Mouse (Mus musculus) midbrain, embryonic 16.5 days (tissue): Measurements from ENCODE around the gene Atp2b1. TPM values are rescaled to one million over a fixed set of nuclear protein-coding genes. Genes with fewer than 3 reads are reported as not detected.

Source experiments
- ATAC-seq: fragments of 200-750 bp; cut with Nextera tagmentation; 2 replicates; pipeline ENCODE4 v1.8.0; 2017; ENCODE audit warnings: moderate TSS enrichment
- H3K27ac ChIP-seq: fragments of 300-500 bp; sonication (generic); 2 replicates; pipeline ENCODE4 v1.5.1; 2014; ENCODE audit warnings: mild to moderate bottlenecking, low read length, mixed read lengths
- H3K27me3 ChIP-seq: fragments of 300-500 bp; sonication (generic); 2 replicates; pipeline ENCODE4 v1.6.1; 2014; ENCODE audit warnings: low read depth, low read length, mixed read lengths; ENCODE audit not compliant: control insufficient read depth, insufficient read depth
- H3K36me3 ChIP-seq: fragments of 300-500 bp; sonication (generic); 2 replicates; pipeline ENCODE4 v1.6.1; 2014; ENCODE audit warnings: mild to moderate bottlenecking, low read length, moderate library complexity, mixed read lengths; ENCODE audit not compliant: control insufficient read depth, insufficient read depth
- H3K4me1 ChIP-seq: fragments of 300-500 bp; sonication (generic); 2 replicates; pipeline ENCODE4 v1.6.1; 2014; ENCODE audit warnings: mild to moderate bottlenecking, low read length, mixed read lengths; ENCODE audit not compliant: control insufficient read depth, insufficient read depth
- H3K4me2 ChIP-seq: fragments of 300-500 bp; sonication (generic); 2 replicates; pipeline ENCODE4 v1.6.1; 2014; ENCODE audit warnings: mild to moderate bottlenecking, low read length, mixed read lengths
- H3K4me3 ChIP-seq: fragments of 300-500 bp; sonication (generic); 2 replicates; pipeline ENCODE4 v1.5.1; 2014; ENCODE audit warnings: low read depth, mild to moderate bottlenecking, low read length, moderate library complexity, mixed read lengths
- H3K9ac ChIP-seq: fragments of 300-500 bp; sonication (generic); 2 replicates; pipeline ENCODE4 v1.6.1; 2014; ENCODE audit warnings: low read depth, low read length, mixed read lengths
- H3K9me3 ChIP-seq: fragments of 300-500 bp; sonication (generic); replicated peaks from 2 replicates; pipeline ENCODE4 v1.6.1; 2014; ENCODE audit warnings: mild to moderate bottlenecking, low read length, mixed read lengths; ENCODE audit not compliant: control insufficient read depth, poor library complexity, severe bottlenecking
- WGBS: fragments of 180-500 bp; shearing (Covaris S2); extraction: QIAGEN DNeasy Blood & Tissue Kit; methylation state at CpG from one replicate; pipeline ENCODE4 v1.1.7; 2014; 5-methylcytosine and 5-hydroxymethylcytosine counted together
- polyA plus RNA-seq: library from polyadenylated mRNA; unstranded; fragments of >200 nt; fragmentation: Nextera tagmentation; extraction: Ambion mirVana; gene quantifications from 2 replicates; pipeline ENCODE4 v1.2.1, GENCODE M21; 2015

Atp2b1 gene
- polyA plus RNA-seq, 1 experiment from 2014 or later = 246 TPM

DNA sequence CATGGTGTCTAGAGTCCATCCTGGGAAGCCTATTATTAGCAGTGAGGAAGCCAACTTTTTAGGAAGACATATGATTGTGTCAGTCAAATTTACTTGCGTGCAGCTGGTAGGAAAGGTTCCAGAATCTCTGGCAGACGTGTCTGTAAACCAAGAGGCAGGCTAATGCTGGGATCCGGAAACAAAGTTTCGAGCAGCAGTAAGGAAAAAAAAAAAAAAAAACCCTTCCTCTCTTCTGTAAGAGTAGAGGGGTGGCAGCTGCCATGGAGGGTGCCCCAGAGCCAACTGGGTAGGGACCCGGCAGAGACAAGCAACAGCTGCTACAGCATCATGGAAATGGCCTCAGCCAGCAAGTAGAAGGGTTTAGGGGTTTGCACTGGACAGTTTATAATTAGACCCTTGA lies 31.6 kb upstream of the Atp2b1 start:
- no peak overlapping the region for H3K4me3 ChIP-seq
- ATAC-seq = no peak
- H3K36me3 ChIP-seq = no peaks in the 10 kb centered on the region
- no peak overlapping the region for H3K27ac ChIP-seq
- H3K4me2 ChIP-seq = no peak overlapping the region
- no peaks in the 10 kb centered on the region for H3K27me3 ChIP-seq
- no peaks in the 10 kb centered on the region for H3K4me1 ChIP-seq
- H3K9me3 ChIP-seq = no peaks in the 10 kb centered on the region
- 91% methylated on average over 5 of the region's 5 CpGs for WGBS
- no peak overlapping the region for H3K9ac ChIP-seq

DNA sequence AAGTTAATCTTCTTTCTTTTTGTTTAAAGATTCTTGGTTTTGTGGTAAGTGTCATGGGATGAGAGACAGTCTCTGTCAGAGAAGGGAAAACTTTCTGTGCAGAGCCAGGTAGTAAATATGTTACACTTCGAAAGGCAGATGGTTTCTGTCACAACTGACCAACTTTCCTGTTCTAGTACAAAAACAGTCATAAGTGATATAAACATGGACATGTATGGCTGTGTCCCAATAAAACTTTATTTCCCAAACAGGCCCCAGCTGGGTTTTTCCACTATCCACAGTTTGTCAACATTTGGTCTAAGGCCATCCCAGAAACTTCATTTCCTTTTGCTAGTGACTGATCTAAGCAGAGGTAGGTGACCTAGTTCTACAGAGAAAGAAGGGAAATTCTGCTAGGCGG lies 29.8 kb upstream of the Atp2b1 start:
- H3K4me2 ChIP-seq = no peak overlapping the region
- H3K27ac ChIP-seq = no peak overlapping the region
- no peak for ATAC-seq
- H3K9me3 ChIP-seq = no peaks in the 10 kb centered on the region
- no peak overlapping the region for H3K9ac ChIP-seq
- no peak overlapping the region for H3K4me3 ChIP-seq
- 92% methylated on average over 2 of the region's 2 CpGs for WGBS
- H3K27me3 ChIP-seq = no peaks in the 10 kb centered on the region
- H3K36me3 ChIP-seq = no peaks in the 10 kb centered on the region
- no peaks in the 10 kb centered on the region for H3K4me1 ChIP-seq

DNA sequence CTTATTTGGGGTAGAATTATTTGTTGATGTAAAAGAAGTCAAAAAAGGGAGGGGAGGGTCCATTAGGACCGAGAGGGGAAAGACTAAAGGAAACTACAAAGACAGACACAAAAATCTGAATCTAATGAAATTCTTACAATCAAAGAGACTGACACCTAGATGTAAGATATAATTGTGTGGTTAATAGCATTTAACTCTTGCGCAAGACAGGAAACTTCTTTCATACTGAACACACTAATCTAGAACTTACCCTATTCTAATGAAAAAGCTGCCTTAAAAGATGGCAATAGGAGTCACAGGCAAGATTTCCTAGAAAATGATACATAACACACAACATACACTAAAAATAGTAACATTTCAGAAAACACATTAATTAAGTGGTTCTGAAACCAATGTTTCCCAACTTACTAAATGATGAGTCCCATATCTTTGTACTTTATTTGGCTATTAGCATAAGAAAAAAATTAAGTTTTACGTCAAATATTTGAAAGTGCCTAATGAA lies 27.4 kb upstream of the Atp2b1 start:
- Histone ChIP-seq H3K36me3 (no peaks in the 10 kb centered on the region), H3K4me2 (no peak overlapping the region)
- 96% methylated on average over 3 of the region's 3 CpGs for WGBS

DNA sequence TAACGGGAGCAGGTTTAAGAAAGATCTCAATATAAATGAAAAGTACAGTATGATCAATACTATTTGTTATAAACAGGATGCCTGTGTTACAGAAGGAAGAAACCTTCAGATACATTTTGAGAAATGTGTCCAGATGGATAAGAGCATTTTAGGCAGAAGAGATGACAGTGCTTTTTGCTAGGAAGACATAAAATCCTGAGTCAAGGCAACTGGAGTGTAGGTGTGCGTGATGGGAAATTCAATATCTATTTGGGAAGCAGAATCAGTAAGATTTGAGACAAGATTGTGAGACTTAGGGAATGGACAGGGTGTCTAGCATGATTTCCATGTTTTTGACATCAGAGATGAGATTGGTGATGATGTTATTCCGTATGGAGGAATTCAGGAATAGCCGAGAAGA lies 22.8 kb upstream of the Atp2b1 start:
- Histone ChIP-seq H3K27me3 (no peaks in the 10 kb centered on the region), H3K9me3 (no peaks in the 10 kb centered on the region), H3K4me3 (no peak overlapping the region), H3K4me1 (no peaks in the 10 kb centered on the region), H3K27ac (no peak overlapping the region), H3K4me2 (no peak overlapping the region), H3K9ac (no peak overlapping the region), H3K36me3 (no peaks in the 10 kb centered on the region)
- WGBS = 93% methylated on average over 4 of the region's 4 CpGs
- ATAC-seq = no peak

More for the DNA sequence above, 27.4 kb upstream of the Atp2b1 start:
- no peak for ATAC-seq
- Histone ChIP-seq H3K27ac (no peak overlapping the region), H3K4me3 (no peak overlapping the region), H3K4me1 (no peaks in the 10 kb centered on the region), H3K27me3 (no peaks in the 10 kb centered on the region), H3K9me3 (no peaks in the 10 kb centered on the region), H3K9ac (no peak overlapping the region)

DNA sequence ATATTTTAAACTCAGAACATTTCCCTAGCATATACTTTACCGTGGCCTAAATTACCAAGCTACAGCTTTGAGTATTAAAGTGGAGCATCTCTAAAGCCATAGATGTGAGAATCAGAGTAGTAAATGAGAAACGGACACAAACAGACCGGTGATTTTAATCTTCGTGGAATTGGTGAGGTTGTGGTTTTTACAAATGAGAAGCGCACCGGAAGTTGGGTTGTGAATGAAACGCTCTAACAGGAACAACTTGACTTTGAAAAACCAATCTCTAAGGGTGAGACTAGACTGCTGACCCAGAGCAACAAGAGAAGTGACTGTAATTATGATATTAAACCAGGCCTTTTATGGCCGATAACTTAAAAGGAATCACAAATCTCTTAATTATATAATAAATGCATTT lies 16.7 kb upstream of the Atp2b1 start:
- Histone ChIP-seq H3K9me3 (no peaks in the 10 kb centered on the region), H3K36me3 (no peaks in the 10 kb centered on the region), H3K4me3 (no peak overlapping the region), H3K4me1 (no peaks in the 10 kb centered on the region), H3K9ac (no peak overlapping the region), H3K27me3 (no peaks in the 10 kb centered on the region), H3K4me2 (no peak overlapping the region), H3K27ac (no peak overlapping the region)
- no peak for ATAC-seq
- 93% methylated on average over 8 of the region's 8 CpGs for WGBS

DNA sequence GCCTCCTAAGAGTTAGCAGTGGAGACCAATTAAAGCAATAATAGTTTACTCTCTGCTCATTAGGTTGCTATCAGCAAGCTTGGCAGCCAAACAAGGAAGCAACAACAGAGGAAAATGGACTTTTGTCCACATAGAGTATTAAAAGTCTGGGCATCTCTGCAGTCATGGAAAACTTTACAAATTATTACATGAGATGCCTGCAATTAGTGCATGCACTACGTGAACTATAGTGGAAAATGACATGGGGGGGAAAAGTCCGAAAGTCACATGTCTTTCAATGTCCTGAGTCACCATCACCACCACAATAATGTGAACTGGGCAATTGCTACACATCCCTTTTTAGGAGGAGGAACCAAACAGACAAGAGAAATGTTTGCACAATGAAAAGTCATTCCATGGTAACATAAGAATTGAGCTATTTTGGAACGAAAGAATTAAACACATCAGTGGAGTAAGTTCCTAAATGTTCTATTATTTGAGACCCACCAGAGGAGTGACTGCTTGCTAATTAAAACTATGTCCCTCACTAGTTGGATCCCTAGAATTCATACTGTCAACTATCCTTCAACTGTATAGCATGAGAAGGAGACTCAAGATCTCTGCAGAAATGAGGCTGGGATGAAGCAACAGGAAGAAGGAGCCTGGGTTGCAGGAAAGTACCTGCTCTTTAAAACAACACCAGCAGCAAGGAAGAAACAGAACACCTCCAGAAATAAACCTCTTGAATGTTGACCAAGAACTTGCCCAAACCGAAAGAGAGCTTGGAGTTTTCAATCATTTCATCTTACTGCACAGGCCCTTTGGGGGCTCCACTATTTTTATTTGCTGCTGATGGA lies 16.1 kb upstream of the Atp2b1 start:
- no peak overlapping the region for H3K27ac ChIP-seq
- H3K9me3 ChIP-seq = no peaks in the 10 kb centered on the region
- no peak overlapping the region for H3K9ac ChIP-seq
- H3K4me2 ChIP-seq = no peak overlapping the region
- WGBS = 88% methylated on average over 4 of the region's 4 CpGs
- ATAC-seq = no peak
- no peaks in the 10 kb centered on the region for H3K36me3 ChIP-seq
- H3K27me3 ChIP-seq = no peaks in the 10 kb centered on the region
- no peaks in the 10 kb centered on the region for H3K4me1 ChIP-seq
- no peak overlapping the region for H3K4me3 ChIP-seq

DNA sequence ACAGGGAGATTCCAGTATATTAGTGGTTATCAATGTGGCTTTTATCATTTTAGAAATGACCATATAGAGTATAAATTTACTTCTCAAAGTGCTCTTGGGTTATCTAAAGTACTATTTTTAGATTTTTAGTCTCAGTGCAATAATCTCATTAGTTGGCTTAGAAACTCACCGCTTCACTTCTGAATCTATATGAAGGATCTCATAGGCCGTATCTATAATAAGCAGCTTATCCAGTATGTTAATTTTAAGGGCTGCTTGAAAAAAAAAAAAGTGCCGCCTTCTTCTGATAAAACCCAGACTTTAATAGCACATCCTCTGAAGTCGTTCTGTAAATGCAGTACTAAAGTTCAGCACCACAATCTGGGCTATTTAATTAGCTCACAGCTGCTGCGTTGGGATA lies 12.7 kb upstream of the Atp2b1 start:
- 70% methylated on average over 5 of the region's 5 CpGs for WGBS
- Histone ChIP-seq H3K9me3 (no peaks in the 10 kb centered on the region), H3K4me1 (no peaks in the 10 kb centered on the region)

DNA sequence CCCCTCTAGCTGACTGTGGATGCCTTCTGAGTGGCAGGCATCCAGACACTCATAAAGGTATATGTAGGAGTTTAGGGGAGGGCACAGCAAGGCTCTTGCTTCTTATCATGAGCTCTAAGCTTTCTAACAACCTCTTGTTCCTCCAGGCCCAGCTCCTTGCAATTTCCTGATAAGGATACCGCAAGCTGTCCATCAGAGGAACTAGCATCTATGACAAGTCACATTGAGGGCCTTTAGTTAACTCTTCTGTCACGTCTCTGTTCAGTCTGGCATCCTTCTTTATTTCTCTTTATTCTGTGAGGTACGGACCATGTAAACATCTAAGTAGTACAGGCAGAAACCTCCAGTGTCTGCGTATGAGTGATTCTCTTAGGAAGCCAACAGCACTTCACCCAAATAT lies 8.2 kb upstream of the Atp2b1 start:
- WGBS = 84% methylated on average over 4 of the region's 4 CpGs
- no peak overlapping the region for H3K4me3 ChIP-seq

More for the DNA sequence above, 12.7 kb upstream of the Atp2b1 start:
- H3K9ac ChIP-seq = no peak overlapping the region
- H3K27me3 ChIP-seq = no peaks in the 10 kb centered on the region
- no peak for ATAC-seq
- H3K4me2 ChIP-seq = no peak overlapping the region
- H3K36me3 ChIP-seq = no peaks in the 10 kb centered on the region
- no peak overlapping the region for H3K4me3 ChIP-seq
- no peak overlapping the region for H3K27ac ChIP-seq

DNA sequence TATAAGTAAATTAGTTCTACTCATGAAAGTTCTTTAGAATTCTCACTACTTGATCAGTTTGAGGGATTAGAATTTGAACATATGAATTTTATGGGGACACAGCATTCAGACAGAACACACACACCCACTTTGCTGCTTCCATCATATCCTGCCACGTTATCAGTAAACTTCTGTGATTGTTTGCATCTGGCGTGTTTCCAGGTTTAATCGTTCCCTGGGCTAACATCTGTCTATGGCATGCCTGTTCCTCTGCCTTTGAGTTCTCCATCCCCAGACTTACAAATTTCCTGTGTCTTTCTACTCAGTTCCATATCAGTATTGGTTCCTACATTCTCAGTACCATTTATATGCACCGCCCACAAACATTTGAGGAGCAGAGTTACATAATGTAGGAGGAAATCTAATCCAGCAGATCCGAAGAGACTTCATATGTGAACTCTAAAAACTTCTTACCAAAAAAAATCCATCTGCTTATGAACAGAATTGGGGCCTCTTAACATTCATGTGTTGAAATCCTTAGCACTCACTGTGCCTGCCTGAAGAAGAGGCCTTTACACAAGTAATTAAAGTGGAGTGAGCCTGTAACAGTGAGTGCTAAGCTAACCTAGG lies 7.2 kb upstream of the Atp2b1 start:
- no peak for ATAC-seq
- H3K4me1 ChIP-seq = no peaks in the 10 kb centered on the region
- no peak overlapping the region for H3K4me2 ChIP-seq
- no peak overlapping the region for H3K9ac ChIP-seq
- no peak overlapping the region for H3K27ac ChIP-seq
- H3K4me3 ChIP-seq = no peak overlapping the region
- H3K27me3 ChIP-seq = no peaks in the 10 kb centered on the region
- WGBS = 82% methylated on average over 5 of the region's 5 CpGs
- no peaks in the 10 kb centered on the region for H3K9me3 ChIP-seq
- no peaks in the 10 kb centered on the region for H3K36me3 ChIP-seq

More for the DNA sequence above, 8.2 kb upstream of the Atp2b1 start:
- Histone ChIP-seq H3K9me3 (no peaks in the 10 kb centered on the region), H3K9ac (no peak overlapping the region), H3K4me1 (no peaks in the 10 kb centered on the region), H3K36me3 (no peaks in the 10 kb centered on the region), H3K4me2 (no peak overlapping the region), H3K27ac (no peak overlapping the region), H3K27me3 (no peaks in the 10 kb centered on the region)
- no peak for ATAC-seq
